Mouse (Mus musculus): ENCODE data around the gene Was. TPM values are rescaled to one million over a fixed set of nuclear protein-coding genes. Genes with fewer than 3 reads are reported as not detected.

Was gene
- total and polyA plus RNA-seq, 3 experiments, result 1.7 to 2.6 (median 2.2) TPM

DNA sequence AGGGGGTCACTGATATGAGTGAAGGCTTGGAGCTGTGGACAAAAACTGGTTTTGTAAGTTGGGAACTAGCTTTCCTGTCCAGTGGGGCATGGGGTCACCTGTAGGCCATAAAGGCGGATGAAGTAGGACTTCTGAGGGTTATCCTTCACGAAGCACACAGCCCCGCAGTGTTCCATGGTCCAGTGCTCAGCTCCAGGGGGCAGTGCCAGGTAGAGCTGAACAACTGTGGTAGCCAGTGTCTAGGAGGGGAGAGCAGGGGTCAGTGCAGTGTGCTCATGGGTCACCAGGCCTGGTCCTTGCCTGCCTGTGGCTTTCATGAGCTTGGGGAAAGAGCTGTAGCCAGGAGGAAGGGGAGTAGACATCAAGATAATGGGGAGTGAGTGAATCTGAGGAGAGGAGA, 552 bp downstream of the Was start:
- Histone ChIP-seq H3K27me3 (ENCODE audit: control insufficient read depth, insufficient read depth, low read length) (no peaks in the 10 kb centered on the region), H3K4me1 (ENCODE audit: control insufficient read depth, insufficient read depth, low read length) (no peaks in the 10 kb centered on the region), H3K36me3 (ENCODE audit: control insufficient read depth, insufficient read depth, low read length) (no peaks in the 10 kb centered on the region), H3K79me2 (replicated peaks; ENCODE audit: control insufficient read depth, insufficient read depth, low read length) (no peaks in the 10 kb centered on the region), H3K27ac (no peak overlapping the region), H3K9ac (ENCODE audit: low read depth, low read length) (no peak overlapping the region), H3K4me3 (no peak overlapping the region)
- TF ChIP-seq CTCF (IDR thresholded peaks at IDR 0.05) (no peak), POLR2A (IDR thresholded peaks at IDR 0.05; ENCODE audit: insufficient read depth, low read depth, low read length) (no peak), EP300 (IDR thresholded peaks at IDR 0.05; ENCODE audit: insufficient read depth, low read depth, low read length) (no peak)
- no peak for DNase-seq
- WGBS, result 93% methylated on average over 3 of the region's 3 CpGs
- intact Hi-C loops (cut with DNase I), result no loop called here

DNA sequence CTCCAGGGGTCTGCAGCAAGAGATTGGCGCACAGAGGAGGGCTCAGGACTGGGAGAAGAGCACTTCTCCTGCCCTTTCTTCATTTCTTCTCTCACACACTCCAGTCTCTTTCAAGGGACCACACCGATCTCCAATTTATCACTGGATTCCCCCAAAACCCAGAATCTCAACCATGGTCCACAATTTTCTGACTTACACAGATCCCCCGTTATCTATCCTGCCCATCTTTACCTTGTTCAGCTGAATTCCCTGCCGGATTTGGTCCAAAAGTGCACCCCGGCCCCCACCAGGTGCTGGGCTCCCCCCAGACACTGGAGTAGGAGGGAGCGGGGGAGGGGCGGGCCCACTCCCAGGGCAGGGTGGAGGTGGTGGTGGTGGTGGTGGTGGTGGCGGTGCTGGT, 4.7 kb downstream of the Was start:
- no peaks in the 10 kb centered on the region for H3K27me3 ChIP-seq (ENCODE audit: control insufficient read depth, insufficient read depth, low read length)
- H3K79me2 ChIP-seq (replicated peaks; ENCODE audit: control insufficient read depth, insufficient read depth, low read length), result no peaks in the 10 kb centered on the region
- H3K4me3 ChIP-seq, result no peak overlapping the region
- intact Hi-C loops (cut with DNase I), result no loop called here
- WGBS, result 88% methylated on average over 7 of the region's 8 CpGs
- TF ChIP-seq EP300 (IDR thresholded peaks at IDR 0.05; ENCODE audit: insufficient read depth, low read depth, low read length) (no peak), CTCF (IDR thresholded peaks at IDR 0.05) (no peak), POLR2A (IDR thresholded peaks at IDR 0.05; ENCODE audit: insufficient read depth, low read depth, low read length) (no peak)
- H3K9ac ChIP-seq (ENCODE audit: low read depth, low read length), result no peak overlapping the region
- no peak overlapping the region for H3K27ac ChIP-seq
- DNase-seq, result no peak
- H3K4me1 ChIP-seq (ENCODE audit: control insufficient read depth, insufficient read depth, low read length), result no peaks in the 10 kb centered on the region
- H3K36me3 ChIP-seq (ENCODE audit: control insufficient read depth, insufficient read depth, low read length), result no peaks in the 10 kb centered on the region

DNA sequence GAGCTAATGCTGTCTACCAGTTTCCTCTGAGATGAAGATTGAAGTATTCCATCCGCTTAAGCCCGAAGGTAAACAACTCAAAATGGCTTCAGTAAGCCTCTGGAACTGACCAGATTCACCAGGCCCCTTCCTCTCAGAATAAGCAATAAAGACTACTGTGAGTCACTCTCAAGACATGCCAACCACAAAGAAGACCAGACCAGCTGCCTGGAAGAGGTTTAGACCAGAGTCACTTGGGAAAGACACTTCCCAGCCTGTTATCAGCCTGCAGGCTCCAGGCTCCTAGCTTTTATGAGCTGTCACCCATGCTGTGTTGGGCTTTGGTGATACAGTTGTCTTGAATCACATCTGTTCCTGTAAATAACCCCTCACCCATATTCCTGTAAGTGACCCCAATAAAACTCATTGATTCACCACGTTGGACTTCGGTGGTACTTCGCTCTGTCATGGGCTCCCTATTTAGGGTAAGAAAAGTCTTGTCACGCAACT, 5.5 kb downstream of the Was start:
- H3K27ac ChIP-seq, result no peak overlapping the region
- DNase-seq, result no peak
- no peaks in the 10 kb centered on the region for H3K79me2 ChIP-seq (replicated peaks; ENCODE audit: control insufficient read depth, insufficient read depth, low read length)
- H3K4me3 ChIP-seq, result no peak overlapping the region
- intact Hi-C loops (cut with DNase I), result no loop called here
- H3K27me3 ChIP-seq (ENCODE audit: control insufficient read depth, insufficient read depth, low read length), result no peaks in the 10 kb centered on the region
- 83% methylated on average over 6 of the region's 6 CpGs for WGBS
- H3K4me1 ChIP-seq (ENCODE audit: control insufficient read depth, insufficient read depth, low read length), result no peaks in the 10 kb centered on the region
- H3K36me3 ChIP-seq (ENCODE audit: control insufficient read depth, insufficient read depth, low read length), result no peaks in the 10 kb centered on the region
- TF ChIP-seq CTCF (IDR thresholded peaks at IDR 0.05), result no peak
- TF ChIP-seq EP300 (IDR thresholded peaks at IDR 0.05; ENCODE audit: insufficient read depth, low read depth, low read length), result no peak
- TF ChIP-seq POLR2A (IDR thresholded peaks at IDR 0.05; ENCODE audit: insufficient read depth, low read depth, low read length), result no peak
- no peak overlapping the region for H3K9ac ChIP-seq (ENCODE audit: low read depth, low read length)

DNA sequence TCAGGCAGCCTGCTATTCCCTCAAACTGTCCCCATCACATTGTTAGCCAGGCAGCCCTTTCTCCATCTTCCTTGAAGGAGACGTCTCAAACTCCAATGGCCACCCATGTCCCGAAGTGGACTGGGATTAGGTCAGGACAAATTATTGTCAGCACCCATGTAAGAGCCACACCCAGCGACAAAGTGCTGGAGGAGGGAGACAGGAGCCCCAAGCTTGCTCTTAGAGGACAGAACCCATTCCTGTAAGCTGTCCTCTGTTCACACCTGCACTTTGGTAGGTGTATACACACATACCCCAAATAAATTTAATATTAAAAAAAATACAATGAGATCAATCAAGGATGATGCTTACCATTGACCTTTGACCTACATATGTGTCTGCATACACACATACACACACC, 15.2 kb downstream of the Was start:
- no peak for TF ChIP-seq EP300 (IDR thresholded peaks at IDR 0.05; ENCODE audit: insufficient read depth, low read depth, low read length)
- TF ChIP-seq CTCF (IDR thresholded peaks at IDR 0.05), result no peak
- no peak for TF ChIP-seq POLR2A (IDR thresholded peaks at IDR 0.05; ENCODE audit: insufficient read depth, low read depth, low read length)
- Histone ChIP-seq H3K27me3 (ENCODE audit: control insufficient read depth, insufficient read depth, low read length) (no peaks in the 10 kb centered on the region), H3K9ac (ENCODE audit: low read depth, low read length) (peak overlapping the region; percentile 52), H3K4me1 (ENCODE audit: control insufficient read depth, insufficient read depth, low read length) (no peaks in the 10 kb centered on the region), H3K27ac (peak overlapping the region; percentile 73), H3K79me2 (replicated peaks; ENCODE audit: control insufficient read depth, insufficient read depth, low read length) (no peaks in the 10 kb centered on the region), H3K4me3 (peak overlapping the region; percentile 50), H3K36me3 (ENCODE audit: control insufficient read depth, insufficient read depth, low read length) (no peaks in the 10 kb centered on the region)
- no peak for DNase-seq
- 25% methylated on average over 3 of the region's 3 CpGs for WGBS
- intact Hi-C loops (cut with DNase I), result loop anchor here (10.0 kb wide), 2 partner anchors 180 to 350 kb away; partner anchors contain the start of genes Ftsj1, Gm45208 and Praf2

DNA sequence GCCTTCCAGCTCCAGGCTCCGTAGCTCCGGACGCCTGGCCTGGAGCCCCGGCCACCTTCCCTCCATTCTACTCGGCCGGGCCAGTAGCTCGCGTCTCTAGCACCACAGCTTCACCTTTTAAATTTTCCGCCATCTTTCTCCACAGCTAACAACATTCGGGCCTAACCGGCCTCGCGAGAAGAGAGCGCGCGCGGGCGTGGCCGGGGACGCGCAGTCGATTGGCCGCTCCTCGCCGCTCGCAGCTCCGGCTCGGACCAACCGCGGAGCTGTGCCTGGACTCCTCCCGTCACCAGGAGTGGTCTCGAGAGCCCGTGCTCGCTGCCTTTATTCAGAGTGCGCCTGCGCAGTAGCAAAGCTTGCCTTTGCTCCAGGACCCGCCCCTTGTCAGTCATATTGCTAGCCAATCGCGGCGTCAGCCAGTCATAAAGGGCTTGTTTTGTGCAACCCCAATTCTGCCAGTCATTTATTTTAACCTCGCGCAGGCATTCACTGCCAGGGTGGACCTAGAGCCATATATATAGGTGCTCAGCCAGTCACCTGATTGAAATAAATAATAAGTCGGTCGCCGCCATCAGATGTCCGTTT, 15.8 kb downstream of the Was start, which contains the start of gene Suv39h1:
Gene Suv39h1, minus strand, starts transcription at position 331 of the 585 bp plus-strand sequence.
- Histone ChIP-seq H3K9ac (ENCODE audit: low read depth, low read length) (peak within 1 kb of the TSS; percentile 66), H3K4me1 (ENCODE audit: control insufficient read depth, insufficient read depth, low read length) (no peaks in the 10 kb centered on the region), H3K27ac (peak within 1 kb of the TSS; percentile 73), H3K36me3 (ENCODE audit: control insufficient read depth, insufficient read depth, low read length) (no peaks in the 10 kb centered on the region), H3K4me3 (peak within 1 kb of the TSS; percentile 58), H3K79me2 (replicated peaks; ENCODE audit: control insufficient read depth, insufficient read depth, low read length) (no peaks in the 10 kb centered on the region), H3K27me3 (ENCODE audit: control insufficient read depth, insufficient read depth, low read length) (no peaks in the 10 kb centered on the region)
- WGBS, result 16% methylated on average over 46 of the region's 46 CpGs
- peak; percentile 51 for TF ChIP-seq POLR2A (IDR thresholded peaks at IDR 0.05; ENCODE audit: insufficient read depth, low read depth, low read length)
- TF ChIP-seq CTCF (IDR thresholded peaks at IDR 0.05), result 0 out of 2 replicates have a peak, but pooled peaks have one; percentile 12
- no peak for TF ChIP-seq EP300 (IDR thresholded peaks at IDR 0.05; ENCODE audit: insufficient read depth, low read depth, low read length)
- DNase-seq, result peak; percentile 88 to 96
- intact Hi-C loops (cut with DNase I), result loop anchor here (10.0 kb wide), 2 partner anchors 180 to 350 kb away; partner anchors contain the start of genes Ftsj1, Gm45208 and Praf2

DNA sequence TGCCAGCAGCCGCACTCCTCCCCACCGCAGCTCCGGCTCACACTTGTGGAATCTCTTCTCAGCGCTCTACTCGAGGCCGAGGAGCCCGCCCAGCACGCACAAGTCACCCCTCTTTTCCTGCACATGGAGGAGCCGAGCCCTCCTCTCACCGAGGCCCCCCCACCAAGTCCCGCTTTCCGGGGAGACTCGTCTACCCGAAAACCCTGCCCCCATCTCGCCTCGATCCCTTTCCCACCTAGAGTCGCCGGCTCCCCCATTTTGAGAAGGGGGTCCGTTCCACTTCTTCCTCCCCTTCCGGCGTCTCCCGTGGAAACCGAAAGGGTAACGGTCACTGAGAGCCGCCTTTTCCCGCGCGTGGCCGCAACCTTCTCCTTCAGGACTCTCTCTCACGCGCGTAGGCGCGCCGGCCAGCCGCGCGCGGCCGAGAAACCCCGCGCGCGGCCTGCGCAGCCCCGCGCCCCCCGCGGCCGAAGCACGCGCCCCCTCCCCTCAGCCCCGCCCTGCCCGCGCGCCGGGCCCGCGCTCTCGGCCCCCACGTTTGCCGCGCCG, 16.3 kb downstream of the Was start:
- Histone ChIP-seq H3K27ac (no peak overlapping the region), H3K9ac (ENCODE audit: low read depth, low read length) (peak overlapping the region; percentile 66), H3K27me3 (ENCODE audit: control insufficient read depth, insufficient read depth, low read length) (no peaks in the 10 kb centered on the region), H3K36me3 (ENCODE audit: control insufficient read depth, insufficient read depth, low read length) (no peaks in the 10 kb centered on the region), H3K79me2 (replicated peaks; ENCODE audit: control insufficient read depth, insufficient read depth, low read length) (no peaks in the 10 kb centered on the region), H3K4me3 (peak overlapping the region; percentile 58), H3K4me1 (ENCODE audit: control insufficient read depth, insufficient read depth, low read length) (no peaks in the 10 kb centered on the region)
- intact Hi-C loops (cut with DNase I), result loop anchor here (10.0 kb wide), 2 partner anchors 181 to 349 kb away; partner anchors contain the start of genes Ftsj1, Gm45208 and Praf2
- 27% methylated on average over 57 of the region's 64 CpGs for WGBS
- DNase-seq, result peak; percentile 10 to 32
- TF ChIP-seq POLR2A (IDR thresholded peaks at IDR 0.05; ENCODE audit: insufficient read depth, low read depth, low read length) (no peak), EP300 (IDR thresholded peaks at IDR 0.05; ENCODE audit: insufficient read depth, low read depth, low read length) (no peak), CTCF (IDR thresholded peaks at IDR 0.05) (no peak)
